ENCODE assay signal across 31 mouse cellular contexts in the genomic region with DNA sequence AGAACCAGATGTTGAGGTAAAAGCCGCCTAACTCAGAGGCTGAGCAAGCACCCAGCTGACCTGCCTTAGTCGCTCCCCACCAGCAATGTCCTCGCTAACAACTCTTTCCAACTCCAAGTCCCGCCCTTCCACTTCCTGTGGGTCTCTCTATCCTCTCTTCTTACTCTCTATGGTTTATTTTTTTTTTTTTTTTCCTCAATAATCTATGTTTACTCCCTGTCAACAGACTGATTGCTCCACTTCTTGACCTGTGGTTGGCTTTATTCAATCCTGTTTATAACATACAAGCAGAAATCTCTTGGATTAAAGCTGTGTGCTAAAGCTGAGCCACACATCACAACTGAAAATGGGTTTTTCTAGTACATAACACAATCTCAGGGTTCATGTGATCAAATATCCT. TPM values are rescaled to one million over a fixed set of nuclear protein-coding genes. Genes with fewer than 3 reads are reported as not detected.
DNase-seq lines count a peak whose midpoint lies in the region; TF ChIP-seq lines count a peak whose summit lies in the region.
"Had no signal": no experiment of that assay in that cellular context is flagged by ENCODE, and none has a peak within 500 bp of the region (broad histone marks: within the 10 kb centered on the region; RNA-seq: fewer than 3 reads in every experiment).

No protein-coding gene starts in this region.

- no peak for TF ChIP-seq POLR2A in thymus, adult 2 months (IDR thresholded peaks at IDR 0.05; ENCODE audit: control insufficient read depth, extremely low read depth, insufficient read depth, low read length, poor library complexity)
- TF ChIP-seq POLR2A in ES-Bruce4 (IDR thresholded peaks at IDR 0.05; ENCODE audit: insufficient read depth, low read length): no peak

- H3K9ac ChIP-seq in ES-Bruce4 (ENCODE audit: low read depth, poor library complexity, severe bottlenecking): no peak overlapping the region
- H3K9ac ChIP-seq: forebrain, postnatal 0 days; heart, embryonic 12.5 days; heart, embryonic 15.5 days; hindbrain, embryonic 14.5 days had no signal

- H3K27ac ChIP-seq in thymus, adult 2 months (ENCODE audit: control insufficient read depth, insufficient read depth, low read length): peak overlapping the region; percentile 34; the same call in 1 of the 2 replicates
- no peak overlapping the region for H3K27ac ChIP-seq in ES-Bruce4 (ENCODE audit: insufficient read depth, low read length)
- H3K27ac ChIP-seq: forebrain, embryonic 10.5 days; gastrocnemius, adult 2 months; heart, embryonic 15.5 days; hindbrain, embryonic 10.5 days; hindbrain, embryonic 14.5 days; hindbrain, postnatal 0 days had no signal

- no peak overlapping the region for H3K4me3 ChIP-seq in thymus, adult 2 months (ENCODE audit: control insufficient read depth, insufficient read depth, low read length)
- H3K4me3 ChIP-seq in ES-Bruce4 (ENCODE audit: low read depth, low read length): peak overlapping the region; percentile 1; the same call in 1 of the 2 replicates
- H3K4me3 ChIP-seq: forebrain, embryonic 10.5 days; gastrocnemius, adult 2 months; heart, embryonic 12.5 days; heart, embryonic 15.5 days; hindbrain, embryonic 10.5 days had no signal

- TF ChIP-seq EP300 in ES-Bruce4 (IDR thresholded peaks at IDR 0.05; ENCODE audit: insufficient read depth, low read depth, low read length): no peak

- no peaks in the 10 kb centered on the region for H3K4me1 ChIP-seq in thymus, adult 2 months (replicated peaks; ENCODE audit: control insufficient read depth, insufficient read depth, low read length)
- no peaks in the 10 kb centered on the region for H3K4me1 ChIP-seq in ES-Bruce4 (ENCODE audit: control insufficient read depth, insufficient read depth, low read length)
- H3K4me1 ChIP-seq: forebrain, embryonic 10.5 days; heart, embryonic 15.5 days had no signal

- no peaks in the 10 kb centered on the region for H3K36me3 ChIP-seq in thymus, adult 2 months (ENCODE audit: control insufficient read depth, insufficient read depth, low read length)
- H3K36me3 ChIP-seq in ES-Bruce4 (ENCODE audit: control insufficient read depth, insufficient read depth, low read length, poor library complexity, severe bottlenecking): no peaks in the 10 kb centered on the region
- H3K36me3 ChIP-seq: forebrain, embryonic 10.5 days; heart, embryonic 12.5 days; heart, embryonic 15.5 days; hindbrain, embryonic 10.5 days had no signal

- no peaks in the 10 kb centered on the region for H3K27me3 ChIP-seq in thymus, adult 2 months (ENCODE audit: control insufficient read depth, insufficient read depth, low read length)
- H3K27me3 ChIP-seq in ES-Bruce4 (ENCODE audit: control insufficient read depth, insufficient read depth, low read length, poor library complexity, severe bottlenecking): no peaks in the 10 kb centered on the region
- H3K27me3 ChIP-seq: heart, embryonic 12.5 days; heart, embryonic 15.5 days; Patski had no signal

- no peak for TF ChIP-seq CTCF in thymus, adult 2 months (IDR thresholded peaks at IDR 0.05; ENCODE audit: borderline replicate concordance, control insufficient read depth, extremely low read depth, insufficient read depth, low read length, poor library complexity)
- TF ChIP-seq CTCF in ES-Bruce4 (IDR thresholded peaks at IDR 0.05; ENCODE audit: low read depth, low read length): no peak

- no peak for DNase-seq in thymus, adult 2 months
- DNase-seq in thymus, postnatal 25 days: no peak
- peak; percentile 60 for DNase-seq in R1 (ENCODE audit: low read depth, low spot score)
- no peak for DNase-seq in gastrocnemius, postnatal 10 days
- DNase-seq in left cerebral cortex, adult 9 months (ENCODE audit: low spot score in 2 of 2): no peak
- DNase-seq: adrenal gland, adult 8-10 months; adrenal gland, postnatal 36 days; cerebellum, adult 18-20 months; cerebellum, adult 9-10 months; cerebellum, postnatal 14 days; forebrain, postnatal 0 days; gastrocnemius, adult 2 months; gastrocnemius, postnatal 25 days; heart, adult 18-20 months; heart, postnatal 10 days; heart, postnatal 36 days had no signal

- WGBS in thymus, adult 2 months: 98% methylated on average over 4 of the region's 4 CpGs

- no peaks in the 10 kb centered on the region for H3K9me3 ChIP-seq in ES-Bruce4 (replicated peaks; ENCODE audit: control insufficient read depth, insufficient read depth, low read length, poor library complexity, severe bottlenecking)
- H3K9me3 ChIP-seq: forebrain, embryonic 10.5 days; heart, embryonic 12.5 days; heart, embryonic 15.5 days; hindbrain, embryonic 10.5 days had no signal

RNA-seq across cellular contexts. Expression of gene Yeats4, which starts 28.6 kb away (rescaled TPM):
- polyA plus RNA-seq in thymus, adult 2 months (2012; rRNA removed): 41.6 and 43.3 TPM in 2 replicates
- 60.6 and 65.1 TPM in 2 replicates for polyA plus RNA-seq in ES-Bruce4 (2011; ENCODE audit: insufficient read depth, insufficient read length, low read depth, missing spikeins)
- total RNA-seq in gastrocnemius, postnatal 10 days (2021): 10 to 100 TPM; 24.5 to 25.2 TPM

RNA-seq across cellular contexts. Expression of gene 9530003J23Rik, which starts 42.8 kb away (rescaled TPM):
- not detected in 2 replicates for polyA plus RNA-seq in thymus, adult 2 months (2012; rRNA removed)
- not detected in 2 replicates for polyA plus RNA-seq in ES-Bruce4 (2011; ENCODE audit: insufficient read depth, insufficient read length, low read depth, missing spikeins)
- total RNA-seq in gastrocnemius, postnatal 10 days (2021): not detected
- total RNA-seq: adrenal gland, adult 8-10 months; adrenal gland, postnatal 36 days; forebrain, postnatal 0 days; gastrocnemius, adult 2 months; gastrocnemius, postnatal 25 days; heart, adult 18-20 months; heart, postnatal 10 days; heart, postnatal 36 days; hindbrain, postnatal 0 days had no signal
- polyA plus RNA-seq: CD4-positive, CD25-positive, alpha-beta regulatory T cell, adult 4 months; embryonic facial prominence, embryonic 11.5 days; embryonic facial prominence, embryonic 14.5 days; forebrain, embryonic 10.5 days; forebrain, embryonic 14.5 days; frontal cortex, adult 2 months; heart, embryonic 12.5 days; heart, embryonic 15.5 days; hindbrain, embryonic 10.5 days; hindbrain, embryonic 14.5 days; hindbrain, postnatal 0 days; inflammation-experienced regulatory T-cells, adult 6 months; intestine, embryonic 16.5 days had no signal

RNA-seq across cellular contexts. Expression of gene Frs2, which starts 47.4 kb away (rescaled TPM):
- polyA plus RNA-seq in thymus, adult 2 months (2012; rRNA removed): 19.8 and 21.1 TPM in 2 replicates
- polyA plus RNA-seq in ES-Bruce4 (2011; ENCODE audit: insufficient read depth, insufficient read length, low read depth, missing spikeins): 43.3 and 49.0 TPM in 2 replicates
- total RNA-seq in gastrocnemius, postnatal 10 days (2021): 10 to 100 TPM; 11.3 to 15.0 TPM
